Mouse (Mus musculus): ENCODE results near the gene Wdr5. TPM values are rescaled to one million over a fixed set of nuclear protein-coding genes. Genes with fewer than 3 reads are reported as not detected.

Gene Wdr5
- polyA plus RNA-seq, 1 experiment from 2014 or later: 16.6 TPM

DNA sequence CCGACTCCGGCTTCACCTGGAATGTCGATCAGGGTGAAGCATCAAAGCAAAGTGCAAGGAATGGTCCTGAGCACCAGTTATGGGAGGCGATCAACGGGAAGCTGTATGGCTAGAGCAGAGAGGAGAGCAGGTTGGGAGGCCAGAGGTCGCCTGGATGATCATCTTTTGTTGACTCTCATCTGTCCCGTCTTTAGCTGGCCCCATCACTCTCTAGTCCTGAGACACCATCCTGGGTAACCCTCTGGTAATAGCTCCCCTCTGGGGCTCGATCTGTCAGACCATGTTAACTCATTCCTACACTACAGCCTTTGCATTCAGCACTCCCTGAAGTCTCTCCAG, 58.6 kb downstream of the Wdr5 start:
- Histone ChIP-seq H3K36me3 (replicated peaks; ENCODE audit: insufficient read depth, low read length) (no peaks in the 10 kb centered on the region), H3K4me1 (ENCODE audit: insufficient read depth) (0 out of 2 replicates have a peak, but pooled peaks cover 3% of the 10 kb centered on the region), H3K4me3 (ENCODE audit: low read depth, low read length) (no peak overlapping the region), H3K9ac (replicated peaks) (no peak overlapping the region), H3K4me2 (ENCODE audit: low read depth, low read length) (no peak overlapping the region), H3K27me3 (ENCODE audit: insufficient read depth, low read length) (no peaks in the 10 kb centered on the region), H3K9me3 (ENCODE audit: low read length) (no peaks in the 10 kb centered on the region), H3K27ac (ENCODE audit: low read depth) (no peak overlapping the region)
- no peak for DNase-seq
- WGBS (ENCODE audit: insufficient replicate concordance): 67% methylated on average over 8 of the region's 8 CpGs
- TF ChIP-seq EP300 (IDR thresholded peaks at IDR 0.05; ENCODE audit: low read depth) (no peak), CTCF (IDR thresholded peaks at IDR 0.05; ENCODE audit: low read depth) (no peak)
- ATAC-seq: 0 out of 2 replicates have a peak, but pooled peaks have one; percentile 15

- ATAC-seq (no peak), DNase-seq (no peak)
- Histone ChIP-seq H3K9me3 (ENCODE audit: low read length) (no peaks in the 10 kb centered on the region), H3K36me3 (replicated peaks; ENCODE audit: insufficient read depth, low read length) (no peaks in the 10 kb centered on the region), H3K4me1 (ENCODE audit: insufficient read depth) (0 out of 2 replicates have a peak, but pooled peaks cover 3% of the 10 kb centered on the region), H3K27me3 (ENCODE audit: insufficient read depth, low read length) (no peaks in the 10 kb centered on the region), H3K27ac (ENCODE audit: low read depth) (no peak overlapping the region), H3K4me3 (ENCODE audit: low read depth, low read length) (no peak overlapping the region), H3K9ac (replicated peaks) (no peak overlapping the region), H3K4me2 (ENCODE audit: low read depth, low read length) (no peak overlapping the region)
- TF ChIP-seq EP300 (IDR thresholded peaks at IDR 0.05; ENCODE audit: low read depth) (no peak), CTCF (IDR thresholded peaks at IDR 0.05; ENCODE audit: low read depth) (no peak)
- 72% methylated on average over 4 of the region's 4 CpGs for WGBS (ENCODE audit: insufficient replicate concordance)
Measured at GRCm38 (mm10) chr2:27576416-27576815, 61.5 kb downstream of the Wdr5 start.

DNA sequence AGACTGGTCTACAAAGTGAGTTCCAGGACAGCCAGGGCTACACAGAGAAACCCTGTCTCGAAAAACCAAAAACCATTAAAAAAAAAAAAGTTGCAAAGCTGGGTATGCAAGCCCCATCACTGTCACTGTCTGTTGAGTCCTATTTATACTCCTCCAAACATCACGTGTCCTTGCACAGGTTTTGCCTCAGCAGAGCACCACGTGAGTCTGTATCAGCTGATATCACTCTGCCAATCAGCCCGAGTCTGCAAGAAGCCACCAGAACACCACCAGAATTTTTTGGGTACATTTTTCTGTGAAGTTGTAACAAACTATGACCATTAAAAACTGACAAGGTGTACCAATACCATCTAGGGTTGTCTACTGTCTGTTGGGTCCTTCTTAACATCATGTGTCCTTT, 63.6 kb downstream of the Wdr5 start:
- no peak overlapping the region for H3K4me3 ChIP-seq (ENCODE audit: low read depth, low read length)
- ATAC-seq (no peak), DNase-seq (no peak)
- H3K4me2 ChIP-seq (ENCODE audit: low read depth, low read length): no peak overlapping the region
- H3K27me3 ChIP-seq (ENCODE audit: insufficient read depth, low read length): no peaks in the 10 kb centered on the region
- H3K9me3 ChIP-seq (ENCODE audit: low read length): no peaks in the 10 kb centered on the region
- H3K36me3 ChIP-seq (replicated peaks; ENCODE audit: insufficient read depth, low read length): no peaks in the 10 kb centered on the region
- 81% methylated on average over 4 of the region's 4 CpGs for whole genome bisulfite sequencing (ENCODE audit: insufficient replicate concordance)
- H3K9ac ChIP-seq (replicated peaks): no peak overlapping the region
- TF ChIP-seq EP300 (IDR thresholded peaks at IDR 0.05; ENCODE audit: low read depth) (no peak), CTCF (IDR thresholded peaks at IDR 0.05; ENCODE audit: low read depth) (no peak)
- H3K27ac ChIP-seq (ENCODE audit: low read depth): no peak overlapping the region
- H3K4me1 ChIP-seq (ENCODE audit: insufficient read depth): no peaks in the 10 kb centered on the region

DNA sequence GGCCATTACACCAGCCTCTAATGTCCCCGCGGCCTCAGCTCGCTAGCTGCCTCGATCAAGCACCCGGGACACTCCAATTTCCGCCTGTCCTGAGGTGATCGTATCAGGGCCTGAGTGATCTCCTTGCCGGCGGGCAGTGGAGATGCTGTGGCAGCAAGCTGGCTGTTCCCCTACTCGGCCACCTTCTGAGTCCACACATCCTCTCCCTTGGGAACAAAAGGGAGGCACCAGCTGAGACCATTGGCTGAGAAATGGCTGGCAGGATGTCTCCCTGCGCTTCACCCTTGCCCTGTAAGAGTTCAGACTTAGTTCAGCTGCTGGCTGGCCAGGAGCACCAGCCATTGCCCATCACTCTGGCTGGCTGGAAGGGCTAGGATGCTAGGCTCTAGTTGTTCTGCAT, 67.2 kb downstream of the Wdr5 start:
- no peak for ATAC-seq
- Histone ChIP-seq H3K36me3 (replicated peaks; ENCODE audit: insufficient read depth, low read length) (no peaks in the 10 kb centered on the region), H3K4me2 (ENCODE audit: low read depth, low read length) (no peak overlapping the region), H3K9me3 (ENCODE audit: low read length) (no peaks in the 10 kb centered on the region), H3K4me3 (ENCODE audit: low read depth, low read length) (no peak overlapping the region), H3K9ac (replicated peaks) (no peak overlapping the region), H3K27me3 (ENCODE audit: insufficient read depth, low read length) (no peaks in the 10 kb centered on the region), H3K27ac (ENCODE audit: low read depth) (no peak overlapping the region), H3K4me1 (ENCODE audit: insufficient read depth) (no peaks in the 10 kb centered on the region)
- DNase-seq: no peak
- WGBS (ENCODE audit: insufficient replicate concordance): 56% methylated on average over 11 of the region's 11 CpGs
- no peak for TF ChIP-seq EP300 (IDR thresholded peaks at IDR 0.05; ENCODE audit: low read depth)
- TF ChIP-seq CTCF (IDR thresholded peaks at IDR 0.05; ENCODE audit: low read depth): no peak

- Histone ChIP-seq H3K4me1 (ENCODE audit: insufficient read depth) (no peaks in the 10 kb centered on the region), H3K9ac (replicated peaks) (no peak overlapping the region), H3K4me2 (ENCODE audit: low read depth, low read length) (no peak overlapping the region), H3K36me3 (replicated peaks; ENCODE audit: insufficient read depth, low read length) (no peaks in the 10 kb centered on the region), H3K4me3 (ENCODE audit: low read depth, low read length) (no peak overlapping the region), H3K9me3 (ENCODE audit: low read length) (no peaks in the 10 kb centered on the region), H3K27me3 (ENCODE audit: insufficient read depth, low read length) (no peaks in the 10 kb centered on the region), H3K27ac (ENCODE audit: low read depth) (no peak overlapping the region)
- no peak for DNase-seq
- WGBS (ENCODE audit: insufficient replicate concordance): 59% methylated on average over 2 of the region's 2 CpGs
- no peak for TF ChIP-seq CTCF (IDR thresholded peaks at IDR 0.05; ENCODE audit: low read depth)
- TF ChIP-seq EP300 (IDR thresholded peaks at IDR 0.05; ENCODE audit: low read depth): peak; percentile 50
- ATAC-seq: peak; percentile 90
Measured at GRCm38 (mm10) chr2:27583019-27583418, 68.1 kb downstream of the Wdr5 start.

GRCm38 (mm10) chr2:27584546-27584945, 69.6 kb downstream of the Wdr5 start:
- H3K27ac ChIP-seq (ENCODE audit: low read depth): no peak overlapping the region
- H3K36me3 ChIP-seq (replicated peaks; ENCODE audit: insufficient read depth, low read length): no peaks in the 10 kb centered on the region
- no peak overlapping the region for H3K9ac ChIP-seq (replicated peaks)
- H3K4me2 ChIP-seq (ENCODE audit: low read depth, low read length): no peak overlapping the region
- 90% methylated on average over 13 of the region's 13 CpGs for WGBS (ENCODE audit: insufficient replicate concordance)
- no peaks in the 10 kb centered on the region for H3K4me1 ChIP-seq (ENCODE audit: insufficient read depth)
- DNase-seq (no peak), ATAC-seq (no peak)
- TF ChIP-seq EP300 (IDR thresholded peaks at IDR 0.05; ENCODE audit: low read depth) (no peak), CTCF (IDR thresholded peaks at IDR 0.05; ENCODE audit: low read depth) (peak; percentile 20; the same call in 1 of the 2 replicates)
- no peak overlapping the region for H3K4me3 ChIP-seq (ENCODE audit: low read depth, low read length)
- H3K27me3 ChIP-seq (ENCODE audit: insufficient read depth, low read length): no peaks in the 10 kb centered on the region
- H3K9me3 ChIP-seq (ENCODE audit: low read length): no peaks in the 10 kb centered on the region

Other genes starting within 250 kb of the Wdr5 start
- 5.4 and 6.3 TPM in 2 replicates for gene Vav2, start 88.1 kb upstream of the Wdr5 start, polyA plus RNA-seq (2015; fragmentation: Nextera tagmentation; extraction: Ambion mirVana)
- 0.25 and 0.35 TPM in 2 replicates for gene Brd3os, start 72.8 kb upstream of the Wdr5 start, polyA plus RNA-seq (2015; fragmentation: Nextera tagmentation; extraction: Ambion mirVana)
- gene Brd3, start 7.5 kb upstream of the Wdr5 start, polyA plus RNA-seq (2015; fragmentation: Nextera tagmentation; extraction: Ambion mirVana): 26.2 and 29.7 TPM in 2 replicates
- 13.3 and 13.9 TPM in 2 replicates for gene Rxra, start 161.3 kb downstream of the Wdr5 start, polyA plus RNA-seq (2015; fragmentation: Nextera tagmentation; extraction: Ambion mirVana)

All from liver, postnatal 0 days (tissue).